Mouse (Mus musculus) fibroblast of lung, adult 2 months (primary cell): Measurements from ENCODE around the gene Gabpb1.
"Not testable (repeated sequence)": the region's sequence is repeated elsewhere in the genome, so short reads cannot be mapped to it uniquely, and the experiment has no call there.

Source experiments
- DNase-seq: peaks from one replicate; pipeline ENCODE4 v3.0.0-alpha.2; 2011; ENCODE audit warnings: low read depth

Gene Gabpb1

GRCm38 (mm10) chr2:126640298-126640697 is 35.8 kb downstream of the Gabpb1 start:
- DNase-seq = no peak

GRCm38 (mm10) chr2:126635939-126636823 is 40.0 kb downstream of the Gabpb1 start:
- no peak for DNase-seq

GRCm38 (mm10) chr2:126633165-126633564 is 43.0 kb downstream of the Gabpb1 start:
- DNase-seq = no peak

GRCm38 (mm10) chr2:126628455-126628995 is 47.6 kb downstream of the Gabpb1 start:
- no peak for DNase-seq

- DNase-seq = no peak
Measured at GRCm38 (mm10) chr2:126623138-126623537, 53.0 kb downstream of the Gabpb1 start.

GRCm38 (mm10) chr2:126622455-126622854 is 53.7 kb downstream of the Gabpb1 start:
- no peak for DNase-seq

GRCm38 (mm10) chr2:126619249-126619704 is 56.9 kb downstream of the Gabpb1 start, which contains the start of gene Hdc:
Gene Hdc (minus strand): TSS chr2:126619299.
- no peak for DNase-seq

- no peak for DNase-seq
Measured at GRCm38 (mm10) chr2:126618470-126619179, 57.5 kb downstream of the Gabpb1 start.

GRCm38 (mm10) chr2:126615355-126615754 is 60.8 kb downstream of the Gabpb1 start:
- no peak for DNase-seq

GRCm38 (mm10) chr2:126609600-126609999 is 66.5 kb downstream of the Gabpb1 start:
- not testable (repeated sequence) for DNase-seq

- no peak for DNase-seq
Measured at GRCm38 (mm10) chr2:126607553-126608203, 68.5 kb downstream of the Gabpb1 start.

GRCm38 (mm10) chr2:126606688-126607062 is 69.5 kb downstream of the Gabpb1 start:
- DNase-seq = no peak

GRCm38 (mm10) chr2:126606061-126606687 is 70.0 kb downstream of the Gabpb1 start:
- no peak for DNase-seq

GRCm38 (mm10) chr2:126601918-126602600 is 74.1 kb downstream of the Gabpb1 start:
- no peak for DNase-seq

- no peak for DNase-seq
Measured at GRCm38 (mm10) chr2:126600533-126600932, 75.6 kb downstream of the Gabpb1 start.

- no peak for DNase-seq
Measured at GRCm38 (mm10) chr2:126599005-126599404, 77.1 kb downstream of the Gabpb1 start.

GRCm38 (mm10) chr2:126598359-126598758 is 77.8 kb downstream of the Gabpb1 start:
- no peak for DNase-seq

- DNase-seq = no peak
Measured at GRCm38 (mm10) chr2:126597279-126598241, 78.6 kb downstream of the Gabpb1 start.

- DNase-seq = no peak
Measured at GRCm38 (mm10) chr2:126596347-126597072, 79.6 kb downstream of the Gabpb1 start.
